Mouse (Mus musculus): ENCODE measurements at regions not wholly inside any gene's neighbourhood (a gene's known extent, or its start where the extent isn't known, plus 50 kb on each side); places are given as distances from the start of the nearest gene placed in this dataset.
"Not testable (repeated sequence)": the region's sequence is repeated elsewhere in the genome, so short reads cannot be mapped to it uniquely, and the experiment has no call there.

GRCm38 (mm10) chr8:37048912-37049692 lies 55.7 kb downstream of the AI429214 start:
- ATAC-seq (ENCODE audit: insufficient number of reproducible peaks, low FRiP score, low TSS enrichment): no peak

GRCm38 (mm10) chr8:37049969-37050683 lies 56.7 kb downstream of the AI429214 start:
- no peak for ATAC-seq (ENCODE audit: insufficient number of reproducible peaks, low FRiP score, low TSS enrichment)

- ATAC-seq (ENCODE audit: insufficient number of reproducible peaks, low FRiP score, low TSS enrichment): no peak
Measured at GRCm38 (mm10) chr8:37050684-37051028, 57.3 kb downstream of the AI429214 start.

GRCm38 (mm10) chr8:37056376-37056775 lies 63.0 kb downstream of the AI429214 start:
- no peak for ATAC-seq (ENCODE audit: insufficient number of reproducible peaks, low FRiP score, low TSS enrichment)

GRCm38 (mm10) chr8:37058390-37058789 lies 65.0 kb downstream of the AI429214 start:
- ATAC-seq (ENCODE audit: insufficient number of reproducible peaks, low FRiP score, low TSS enrichment): no peak

GRCm38 (mm10) chr8:37062012-37062944 lies 68.9 kb downstream of the AI429214 start:
- peak; percentile 75 for ATAC-seq (ENCODE audit: insufficient number of reproducible peaks, low FRiP score, low TSS enrichment)

- ATAC-seq (ENCODE audit: insufficient number of reproducible peaks, low FRiP score, low TSS enrichment): peak; percentile 56
Measured at GRCm38 (mm10) chr8:37063764-37064331, 70.4 kb downstream of the AI429214 start.

GRCm38 (mm10) chr8:37072905-37073304 lies 79.5 kb downstream of the AI429214 start:
- no peak for ATAC-seq (ENCODE audit: insufficient number of reproducible peaks, low FRiP score, low TSS enrichment)

- no peak for ATAC-seq (ENCODE audit: insufficient number of reproducible peaks, low FRiP score, low TSS enrichment)
Measured at GRCm38 (mm10) chr8:37099727-37100126, 106.3 kb downstream of the AI429214 start.

- ATAC-seq (ENCODE audit: insufficient number of reproducible peaks, low FRiP score, low TSS enrichment): not testable (repeated sequence)
Measured at GRCm38 (mm10) chr8:37112386-37112785, 119.0 kb downstream of the AI429214 start.

GRCm38 (mm10) chr8:37125834-37126233 lies 132.4 kb downstream of the AI429214 start:
- ATAC-seq (ENCODE audit: insufficient number of reproducible peaks, low FRiP score, low TSS enrichment): no peak

- ATAC-seq (ENCODE audit: insufficient number of reproducible peaks, low FRiP score, low TSS enrichment): no peak
Measured at GRCm38 (mm10) chr8:37129670-37130069, 136.3 kb downstream of the AI429214 start.

- no peak for ATAC-seq (ENCODE audit: insufficient number of reproducible peaks, low FRiP score, low TSS enrichment)
Measured at GRCm38 (mm10) chr8:37131988-37132387, 138.6 kb downstream of the AI429214 start.

- no peak for ATAC-seq (ENCODE audit: insufficient number of reproducible peaks, low FRiP score, low TSS enrichment)
Measured at GRCm38 (mm10) chr8:37134192-37134964, 141.0 kb downstream of the AI429214 start.

- no peak for ATAC-seq (ENCODE audit: insufficient number of reproducible peaks, low FRiP score, low TSS enrichment)
Measured at GRCm38 (mm10) chr8:37150286-37150685, 156.9 kb downstream of the AI429214 start.

- ATAC-seq (ENCODE audit: insufficient number of reproducible peaks, low FRiP score, low TSS enrichment): no peak
Measured at GRCm38 (mm10) chr8:37154361-37154760, 161.0 kb downstream of the AI429214 start.

GRCm38 (mm10) chr8:37154946-37155345 lies 161.5 kb downstream of the AI429214 start:
- no peak for ATAC-seq (ENCODE audit: insufficient number of reproducible peaks, low FRiP score, low TSS enrichment)

- no peak for ATAC-seq (ENCODE audit: insufficient number of reproducible peaks, low FRiP score, low TSS enrichment)
Measured at GRCm38 (mm10) chr8:37159481-37159880, 166.1 kb downstream of the AI429214 start.

- no peak for ATAC-seq (ENCODE audit: insufficient number of reproducible peaks, low FRiP score, low TSS enrichment)
Measured at GRCm38 (mm10) chr8:37196859-37197258, 203.5 kb downstream of the AI429214 start.

- ATAC-seq (ENCODE audit: insufficient number of reproducible peaks, low FRiP score, low TSS enrichment): no peak
Measured at GRCm38 (mm10) chr8:37215894-37216293, 222.5 kb downstream of the AI429214 start.

Data from cerebellum, adult (tissue).